Mouse (Mus musculus): ENCODE measurements around the gene Aqp12.
"Not testable (repeated sequence)": the region's sequence is repeated elsewhere in the genome, so short reads cannot be mapped to it uniquely, and the experiment has no call there.

Aqp12 gene

GRCm38 (mm10) chr1:93006061-93006460 is at the start of gene Aqp12:
Aqp12 (plus strand) TSS chr1:93006334.
- DNase-seq: no peak

- peak; percentile 64 to 69 for DNase-seq
These were observed 49.4 kb upstream of the Aqp12 start for GRCm38 (mm10) chr1:92956571-92957335.

GRCm38 (mm10) chr1:92958999-92959398 is 47.1 kb upstream of the Aqp12 start:
- no peak for DNase-seq

GRCm38 (mm10) chr1:92970791-92971190 is 35.3 kb upstream of the Aqp12 start:
- DNase-seq: not testable (repeated sequence)

- no peak for DNase-seq
These were observed 34.0 kb upstream of the Aqp12 start for GRCm38 (mm10) chr1:92971879-92972795.

GRCm38 (mm10) chr1:92972854-92973253 is 33.3 kb upstream of the Aqp12 start:
- DNase-seq: no peak

- no peak for DNase-seq
These were observed 30.0 kb upstream of the Aqp12 start for GRCm38 (mm10) chr1:92976141-92976566.

- DNase-seq: no peak
These were observed 27.5 kb upstream of the Aqp12 start for GRCm38 (mm10) chr1:92978645-92979044.

- no peak for DNase-seq
These were observed 27.0 kb upstream of the Aqp12 start for GRCm38 (mm10) chr1:92979073-92979602.

- DNase-seq: no peak
These were observed 24.9 kb upstream of the Aqp12 start for GRCm38 (mm10) chr1:92981056-92981845.

GRCm38 (mm10) chr1:92982931-92983605 is 23.1 kb upstream of the Aqp12 start:
- no peak for DNase-seq

- no peak for DNase-seq
These were observed 21.1 kb upstream of the Aqp12 start for GRCm38 (mm10) chr1:92984999-92985398.

GRCm38 (mm10) chr1:92988894-92989293 is 17.2 kb upstream of the Aqp12 start:
- no peak for DNase-seq

- no peak for DNase-seq
These were observed 16.2 kb upstream of the Aqp12 start for GRCm38 (mm10) chr1:92989891-92990290.

- DNase-seq: no peak
These were observed 13.8 kb upstream of the Aqp12 start for GRCm38 (mm10) chr1:92992214-92992855.

GRCm38 (mm10) chr1:92992880-92993279 is 13.3 kb upstream of the Aqp12 start:
- DNase-seq: no peak

GRCm38 (mm10) chr1:93009196-93009595 is 3.1 kb downstream of the Aqp12 start:
- no peak for DNase-seq

- peak; percentile 7 to 8 for DNase-seq
These were observed 4.6 kb downstream of the Aqp12 start for GRCm38 (mm10) chr1:93010731-93011130.

- no peak for DNase-seq
These were observed 6.0 kb downstream of the Aqp12 start for GRCm38 (mm10) chr1:93012103-93012585.

GRCm38 (mm10) chr1:93013367-93013766 is 7.2 kb downstream of the Aqp12 start:
- no peak for DNase-seq

- peak; percentile 52 to 62 for DNase-seq
These were observed 8.3 kb downstream of the Aqp12 start for GRCm38 (mm10) chr1:93014460-93014859.

Data from thymus, postnatal 36 days (tissue).